Mouse (Mus musculus) cerebellum, adult 9-11 months (tissue): ENCODE results near the gene Tmem220.
"Not testable (repeated sequence)": the region's sequence is repeated elsewhere in the genome, so short reads cannot be mapped to it uniquely, and the experiment has no call there.

ENCODE experiments used
- DNase-seq: peaks from one replicate; pipeline ENCODE4 v3.0.0; 2022

Gene Tmem220

GRCm38 (mm10) chr11:67019711-67020475 is 5.1 kb upstream of the Tmem220 start:
- DNase-seq = no peak

DNA sequence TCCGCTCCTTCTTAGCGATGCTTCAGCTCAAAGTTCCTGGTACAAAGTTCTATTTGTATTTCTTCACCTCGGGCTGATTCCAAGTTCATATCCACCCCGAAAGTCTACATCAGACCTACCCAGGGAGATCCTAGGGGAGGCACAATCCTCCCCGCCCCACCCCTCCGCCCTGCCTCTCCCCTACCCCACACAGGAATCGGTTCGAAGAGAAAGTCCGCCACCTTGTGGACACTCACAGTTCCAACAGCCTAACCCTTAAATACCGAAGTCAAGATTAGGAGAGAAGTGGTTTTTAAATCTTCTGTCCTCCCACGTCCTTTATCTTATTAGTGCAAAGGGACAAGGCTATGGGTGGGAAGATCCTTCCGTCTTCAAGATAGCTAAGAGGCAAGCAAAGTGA is 4.0 kb upstream of the Tmem220 start:
- peak; percentile 50 for DNase-seq

DNA sequence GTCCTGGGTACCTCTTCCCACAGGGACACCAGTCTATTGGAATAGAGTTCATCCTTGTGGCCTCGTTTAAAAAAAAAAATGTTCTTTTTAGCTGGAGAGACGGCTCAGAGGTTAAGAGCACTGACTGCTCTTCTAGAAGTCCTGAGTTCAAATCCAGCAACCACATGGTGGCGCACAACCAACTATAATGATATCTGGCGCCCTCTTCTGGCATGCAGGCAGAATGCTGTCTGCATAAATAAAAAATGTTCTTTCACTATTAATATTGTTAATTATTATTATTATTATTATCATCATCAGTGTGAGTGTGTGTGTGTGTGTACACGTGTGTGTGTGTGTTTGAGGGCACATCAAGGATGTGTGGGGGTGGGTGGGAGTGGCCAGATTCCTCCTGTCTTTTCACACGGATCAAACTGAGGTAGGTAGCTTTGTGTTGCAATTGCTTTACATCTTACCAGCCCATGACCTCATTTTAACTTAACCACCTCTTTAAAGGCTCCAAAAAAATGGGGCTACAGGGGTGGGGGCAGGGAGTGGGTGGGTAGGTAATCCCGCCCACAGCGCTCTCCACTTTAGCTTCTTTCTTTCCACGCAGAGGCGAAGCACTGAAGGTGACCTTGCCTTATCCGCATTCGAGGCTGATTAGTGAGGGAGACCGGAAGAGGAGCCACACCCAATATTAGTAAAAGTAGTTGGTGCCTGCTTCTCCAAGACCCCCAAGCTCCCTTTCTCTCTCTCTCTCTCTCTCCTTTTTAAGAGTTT is 2.4 kb upstream of the Tmem220 start:
- no peak for DNase-seq

DNA sequence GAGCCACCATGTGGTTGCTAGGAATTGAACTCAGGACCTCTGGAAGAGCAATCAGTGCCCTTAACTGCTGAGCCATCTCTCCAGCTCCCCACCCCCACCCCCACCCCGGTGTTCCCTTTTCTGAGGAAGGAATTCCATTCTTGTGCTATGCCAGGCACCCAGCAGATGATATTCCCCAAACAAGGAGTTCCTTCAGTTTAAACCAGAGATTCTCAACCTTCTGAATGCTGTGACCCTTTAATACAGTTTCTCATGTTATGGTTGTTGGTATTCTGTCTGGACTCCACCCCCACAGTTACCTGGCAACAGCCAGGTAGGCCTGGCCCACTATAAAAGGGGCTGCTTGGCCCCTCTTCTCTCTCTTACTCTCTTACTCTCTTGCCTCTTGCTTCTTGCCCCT is 1.8 kb upstream of the Tmem220 start:
- DNase-seq = not testable (repeated sequence)

- DNase-seq = no peak
Observed at GRCm38 (mm10) chr11:67023802-67024340, 1.1 kb upstream of the Tmem220 start.

DNA sequence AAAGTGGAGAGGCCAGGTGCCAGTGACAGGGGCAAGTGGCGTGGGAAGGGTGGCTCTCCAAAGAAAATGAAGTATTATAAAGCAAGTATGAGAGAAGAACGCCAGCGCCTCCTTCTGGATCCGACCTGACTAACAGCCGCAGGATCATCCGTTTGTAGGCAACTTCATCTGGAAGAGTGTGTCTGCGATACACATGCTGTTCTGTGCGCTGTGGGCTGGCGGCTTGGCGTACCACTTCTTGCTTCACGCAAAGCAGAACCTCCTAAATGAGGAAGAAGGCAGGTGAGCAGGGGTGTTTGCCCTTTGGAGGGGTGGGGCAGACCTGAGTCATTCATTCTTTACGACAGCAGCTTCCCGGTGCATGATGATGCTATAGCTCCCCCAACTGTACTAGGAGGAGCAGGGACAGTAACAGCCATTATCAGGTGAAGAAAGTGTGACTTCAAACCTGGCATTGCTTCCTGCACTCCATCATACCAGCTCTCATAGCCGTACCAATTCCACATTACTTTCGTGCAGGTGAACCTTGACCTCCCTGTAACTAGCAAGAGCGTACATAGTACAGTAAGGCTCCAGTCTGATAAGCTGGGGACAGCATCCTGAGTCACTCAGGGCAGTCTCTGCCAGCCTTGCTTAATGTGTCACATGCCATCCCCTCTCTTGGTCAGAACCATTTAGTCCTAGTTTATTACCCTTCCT is 6.1 kb downstream of the Tmem220 start:
- DNase-seq = no peak

DNA sequence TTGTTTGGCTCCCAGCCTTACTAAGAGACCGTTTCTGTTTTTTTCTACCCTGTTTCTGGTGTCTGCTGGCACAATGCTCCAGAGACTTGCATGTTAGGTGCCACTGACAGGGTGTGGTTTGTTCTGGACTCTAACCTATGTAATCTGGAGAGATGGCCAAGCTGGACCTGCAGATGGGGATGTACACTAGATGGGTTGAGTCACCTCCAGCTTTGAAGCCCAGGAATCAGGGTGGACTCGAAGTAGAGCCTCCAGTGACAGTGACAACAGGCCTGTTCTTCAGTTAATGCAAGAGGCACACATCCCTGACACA is 6.6 kb downstream of the Tmem220 start:
- no peak for DNase-seq

DNA sequence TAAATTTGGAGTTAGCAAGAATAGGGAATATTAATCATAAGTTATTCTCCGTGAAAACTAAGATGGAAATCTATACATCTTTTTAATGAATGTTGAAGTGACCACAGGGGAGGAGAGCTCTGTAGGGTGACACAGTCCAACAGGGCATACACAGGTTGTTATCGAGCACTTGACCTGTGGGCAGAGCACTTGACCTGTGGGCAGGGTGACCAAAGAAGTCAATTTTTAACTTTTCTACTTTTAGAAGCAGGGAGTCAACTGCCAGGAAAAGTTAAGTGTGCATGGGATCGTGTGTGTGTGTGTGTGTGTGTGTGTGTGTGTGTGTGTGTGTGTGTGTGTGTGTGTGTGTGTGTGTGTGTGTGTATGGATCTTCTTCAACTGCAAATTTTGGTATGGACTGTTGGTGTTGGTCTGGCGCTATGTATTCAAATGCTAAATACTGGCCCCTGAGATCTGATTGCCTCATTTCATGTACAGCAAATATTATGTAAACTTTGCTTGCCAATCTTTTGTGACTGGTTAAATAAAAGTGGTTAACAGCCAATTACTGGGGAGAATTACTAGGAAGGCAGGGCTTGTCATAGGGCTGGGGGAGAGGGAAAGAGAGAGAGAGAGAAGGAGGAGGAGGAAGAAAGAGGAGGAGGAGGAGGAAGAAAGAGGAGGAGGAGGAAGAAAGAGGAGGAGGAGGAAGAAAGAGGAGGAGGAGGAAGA is 10.0 kb downstream of the Tmem220 start:
- DNase-seq = no peak

GRCm38 (mm10) chr11:67036229-67036628 is 11.3 kb downstream of the Tmem220 start:
- no peak for DNase-seq

DNA sequence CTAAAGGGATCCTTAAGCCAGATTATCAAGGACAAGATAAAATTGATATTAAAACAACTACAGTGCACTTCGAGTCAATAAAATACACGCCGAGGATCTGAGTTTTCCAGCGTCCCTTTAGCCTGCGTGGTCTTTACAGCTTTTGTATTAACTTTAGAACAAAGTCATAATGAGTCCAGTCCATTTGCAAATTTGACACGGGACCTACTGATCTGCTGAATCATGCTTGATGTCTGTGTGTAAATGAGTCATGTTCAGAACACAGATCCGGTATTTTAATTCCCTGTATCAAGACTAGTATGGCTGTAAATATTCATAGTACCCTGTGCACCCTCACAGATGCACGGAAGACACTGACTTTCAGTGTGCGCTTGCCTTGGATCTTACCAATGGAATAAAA is 11.9 kb downstream of the Tmem220 start:
- DNase-seq = no peak

DNA sequence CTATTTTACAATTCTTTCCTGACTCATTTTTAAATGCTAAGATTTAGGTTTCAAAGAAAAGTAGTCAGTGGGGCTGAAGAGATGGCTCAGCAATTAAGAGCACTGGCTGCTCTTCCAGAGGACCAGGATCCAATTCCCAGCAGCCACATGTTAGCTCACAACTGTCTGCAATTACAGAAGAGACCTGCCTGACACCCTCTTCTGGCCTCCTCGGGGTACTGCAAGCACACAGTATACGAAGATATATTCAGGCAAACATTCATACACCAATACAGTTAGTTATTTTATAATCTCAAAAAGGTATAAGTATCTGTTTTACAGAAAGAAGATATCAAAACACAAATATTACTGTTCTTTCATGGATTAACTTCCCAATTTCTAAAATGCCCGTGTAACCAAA is 14.8 kb downstream of the Tmem220 start:
- no peak for DNase-seq

DNA sequence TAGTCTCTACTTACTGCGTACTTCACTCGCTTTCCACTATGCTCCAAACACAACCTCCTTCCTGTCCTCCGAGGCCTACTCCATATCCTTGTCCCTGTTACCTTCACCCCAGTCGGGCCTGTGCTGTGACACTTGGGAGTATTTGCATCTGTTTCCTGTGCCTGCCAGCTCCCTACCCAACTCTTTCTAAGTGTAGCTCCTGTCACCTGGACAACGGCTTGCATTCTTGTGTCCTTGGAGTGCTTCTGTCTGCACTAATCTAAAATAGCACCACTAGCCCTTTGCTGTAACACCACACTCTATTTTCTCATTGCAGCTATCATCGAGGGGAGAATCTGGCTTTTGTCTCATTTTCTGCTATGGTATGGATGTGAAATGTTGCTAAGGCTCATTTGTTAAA is 15.5 kb downstream of the Tmem220 start:
- DNase-seq = no peak

GRCm38 (mm10) chr11:67043007-67043406 is 18.1 kb downstream of the Tmem220 start:
- no peak for DNase-seq

- no peak for DNase-seq
Observed at GRCm38 (mm10) chr11:67044959-67045358, 20.0 kb downstream of the Tmem220 start.

- no peak for DNase-seq
Observed at GRCm38 (mm10) chr11:67047199-67047598, 22.2 kb downstream of the Tmem220 start.

DNA sequence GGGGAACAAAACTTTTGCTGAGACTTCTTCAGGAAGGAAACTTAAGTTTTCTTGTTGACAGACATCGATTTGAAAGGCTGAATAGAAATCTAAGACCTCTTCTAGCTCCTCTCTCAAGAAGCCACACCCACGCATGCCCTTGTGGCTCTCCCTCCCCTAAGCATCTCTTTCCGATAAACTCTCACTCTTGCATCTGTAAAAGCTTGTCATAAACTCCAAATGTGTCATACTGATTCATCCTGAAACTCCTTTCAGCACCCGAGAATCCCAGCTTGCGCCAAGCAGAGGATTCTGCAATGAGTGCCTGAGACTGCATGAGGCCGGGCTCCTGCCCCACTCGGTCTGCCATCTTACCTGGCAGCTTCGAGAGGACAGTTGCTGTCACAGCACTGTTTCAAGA is 23.5 kb downstream of the Tmem220 start:
- no peak for DNase-seq

DNA sequence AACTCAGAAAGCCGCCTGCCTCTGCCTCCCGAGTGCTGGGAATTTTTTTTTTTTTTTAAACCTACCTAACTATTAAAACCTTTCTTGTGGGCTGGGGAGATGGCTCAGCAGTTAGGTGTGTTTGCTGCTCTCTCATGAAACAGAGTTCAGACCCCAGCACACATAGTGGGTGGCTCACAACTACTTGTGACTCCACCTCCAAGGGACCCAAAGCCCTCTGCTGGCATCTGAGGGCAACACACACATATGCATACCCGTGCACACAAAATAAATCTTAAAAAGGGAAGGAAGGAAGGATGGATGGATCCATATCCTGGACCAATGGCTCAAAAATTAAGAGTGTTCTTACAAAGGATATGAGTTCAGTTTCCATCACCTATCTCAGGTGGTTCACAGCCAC is 24.3 kb downstream of the Tmem220 start:
- no peak for DNase-seq

GRCm38 (mm10) chr11:67051676-67052320 is 26.8 kb downstream of the Tmem220 start:
- no peak for DNase-seq

DNA sequence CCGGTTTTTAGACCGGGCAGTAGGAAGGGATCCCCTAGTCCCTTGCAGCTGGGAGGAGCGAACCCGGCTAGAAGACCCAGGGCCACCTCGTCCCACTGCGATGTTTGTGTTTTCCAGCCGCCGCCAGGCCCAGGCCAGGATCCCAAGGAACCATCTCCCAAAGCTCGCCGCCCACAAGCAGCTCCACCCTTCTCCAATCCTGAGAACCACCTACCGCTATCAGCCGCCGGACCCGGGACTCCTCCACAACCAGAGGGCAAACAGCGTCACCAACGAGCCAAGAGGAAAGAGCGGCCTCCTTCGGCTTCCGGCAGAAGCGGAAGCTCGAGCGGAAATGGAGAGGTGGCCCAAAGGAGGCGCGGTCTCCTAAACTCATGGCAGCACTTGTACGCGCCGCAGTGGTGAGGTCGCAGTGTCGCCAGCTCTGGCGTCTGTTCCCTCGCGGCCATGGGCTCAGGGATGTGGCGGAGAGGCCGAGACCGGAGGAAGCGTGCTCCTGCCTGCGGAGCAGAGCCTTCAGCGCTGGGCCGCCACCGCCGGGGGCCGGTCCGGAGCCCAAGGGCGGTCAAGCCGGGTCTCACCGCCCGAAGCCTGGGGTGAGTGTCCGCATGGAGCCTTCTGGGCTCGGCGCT is 27.5 kb downstream of the Tmem220 start, which contains the start of the genes Adprm and Sco1:
Gene Adprm, minus strand, starts transcription at position 274 of the 632 bp plus-strand sequence.
Gene Sco1, plus strand, starts transcription at position 350 of the 632 bp plus-strand sequence.
- DNase-seq = peak; percentile 88

DNA sequence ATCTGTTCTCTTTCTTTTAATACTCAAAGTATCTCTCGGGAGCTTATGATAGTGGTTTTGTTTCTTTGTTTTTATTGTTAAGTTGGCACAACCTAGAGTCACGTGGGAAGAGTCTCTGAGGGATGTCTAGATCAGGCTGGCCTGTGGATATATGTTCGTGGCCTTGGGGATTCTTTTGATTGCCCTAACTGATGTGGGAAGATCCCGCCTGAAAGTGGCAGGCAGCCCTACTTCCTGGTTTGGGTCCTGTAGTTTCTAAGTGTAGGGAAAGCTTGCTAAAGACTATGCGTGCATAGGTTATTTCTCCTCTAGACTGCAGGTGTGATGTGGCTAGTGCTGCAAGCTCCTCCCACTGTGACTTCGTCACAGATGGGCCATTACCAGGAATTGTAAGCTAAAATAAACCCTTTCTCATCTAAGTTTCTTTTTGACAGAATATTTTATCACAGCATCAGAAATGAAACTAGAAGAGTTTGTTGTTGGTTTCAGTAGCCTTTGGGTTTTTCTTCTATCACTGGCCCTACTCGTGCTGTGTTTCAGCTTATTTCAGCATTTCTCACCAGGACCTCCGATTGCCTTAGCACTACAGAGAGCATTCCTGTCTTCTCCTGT is 29.9 kb downstream of the Tmem220 start:
- no peak for DNase-seq

- DNase-seq = no peak
Observed at GRCm38 (mm10) chr11:67061311-67061710, 36.4 kb downstream of the Tmem220 start.
